Mouse (Mus musculus) B cell, adult 2 months (primary cell): ENCODE data around the gene Samm50.
"Not testable (repeated sequence)": the region's sequence is repeated elsewhere in the genome, so short reads cannot be mapped to it uniquely, and the experiment has no call there.

ENCODE experiments used
- DNase-seq, 2 experiments: peaks; one replicate each; pipeline ENCODE4 v3.0.0; 2022

The Samm50 gene

GRCm38 (mm10) chr15:84192058-84192791, at the start of gene Samm50:
TSS of gene Samm50 (plus strand) at chr15:84192241.
- peak; percentile 90 to 91 for DNase-seq

GRCm38 (mm10) chr15:84156158-84156557, 35.9 kb upstream of the Samm50 start:
- no peak for DNase-seq

- not testable (repeated sequence) for DNase-seq
These were observed 34.5 kb upstream of the Samm50 start for GRCm38 (mm10) chr15:84157530-84157929.

- DNase-seq = no peak
These were observed 30.2 kb upstream of the Samm50 start for GRCm38 (mm10) chr15:84161871-84162270.

- DNase-seq = no peak
These were observed 25.2 kb upstream of the Samm50 start for GRCm38 (mm10) chr15:84166818-84167217.

GRCm38 (mm10) chr15:84167600-84167999, 24.4 kb upstream of the Samm50 start, which contains the start of gene Pnpla3:
TSS of gene Pnpla3 (plus strand) at chr15:84167837.
- DNase-seq = peak; percentile 55 to 66

- DNase-seq = no peak
These were observed 23.6 kb upstream of the Samm50 start for GRCm38 (mm10) chr15:84168170-84169161.

- no peak for DNase-seq
These were observed 22.5 kb upstream of the Samm50 start for GRCm38 (mm10) chr15:84169511-84169910.

GRCm38 (mm10) chr15:84171166-84171565, 20.9 kb upstream of the Samm50 start:
- no peak for DNase-seq

- DNase-seq = no peak
These were observed 13.3 kb upstream of the Samm50 start for GRCm38 (mm10) chr15:84178733-84179132.

- DNase-seq = no peak
These were observed 10.0 kb upstream of the Samm50 start for GRCm38 (mm10) chr15:84182000-84182399.

GRCm38 (mm10) chr15:84183967-84184366, 8.1 kb upstream of the Samm50 start:
- no peak for DNase-seq

GRCm38 (mm10) chr15:84186196-84186595, 5.8 kb upstream of the Samm50 start:
- DNase-seq = no peak

- DNase-seq = no peak
These were observed 3.0 kb upstream of the Samm50 start for GRCm38 (mm10) chr15:84188887-84189530.

- no peak for DNase-seq
These were observed 2.2 kb upstream of the Samm50 start for GRCm38 (mm10) chr15:84189881-84190280.

GRCm38 (mm10) chr15:84191724-84192057, 350 bp upstream of the Samm50 start:
- DNase-seq = no peak

- DNase-seq = no peak
These were observed 4.6 kb downstream of the Samm50 start for GRCm38 (mm10) chr15:84196486-84197165.

GRCm38 (mm10) chr15:84207327-84207726, 15.3 kb downstream of the Samm50 start:
- no peak for DNase-seq

GRCm38 (mm10) chr15:84209517-84210412, 17.7 kb downstream of the Samm50 start:
- no peak for DNase-seq

GRCm38 (mm10) chr15:84210461-84210860, 18.4 kb downstream of the Samm50 start:
- DNase-seq = no peak

- DNase-seq = no peak
These were observed 18.9 kb downstream of the Samm50 start for GRCm38 (mm10) chr15:84210941-84211340.

- no peak for DNase-seq
These were observed 19.5 kb downstream of the Samm50 start for GRCm38 (mm10) chr15:84211564-84211963.
